Mouse (Mus musculus) liver, postnatal 0 days (tissue): ENCODE results near the gene Lemd1.

Experiments
- CTCF ChIP-seq: sonication (generic); IDR thresholded peaks from 2 replicates; pipeline ENCODE4 v1.5.1; 2016; ENCODE audit warnings: antibody characterized with exemption, low read depth
- EP300 ChIP-seq: IDR thresholded peaks from 2 replicates; pipeline ENCODE4 v1.6.1; 2016; ENCODE audit warnings: antibody characterized with exemption, low read depth, mild to moderate bottlenecking

DNA sequence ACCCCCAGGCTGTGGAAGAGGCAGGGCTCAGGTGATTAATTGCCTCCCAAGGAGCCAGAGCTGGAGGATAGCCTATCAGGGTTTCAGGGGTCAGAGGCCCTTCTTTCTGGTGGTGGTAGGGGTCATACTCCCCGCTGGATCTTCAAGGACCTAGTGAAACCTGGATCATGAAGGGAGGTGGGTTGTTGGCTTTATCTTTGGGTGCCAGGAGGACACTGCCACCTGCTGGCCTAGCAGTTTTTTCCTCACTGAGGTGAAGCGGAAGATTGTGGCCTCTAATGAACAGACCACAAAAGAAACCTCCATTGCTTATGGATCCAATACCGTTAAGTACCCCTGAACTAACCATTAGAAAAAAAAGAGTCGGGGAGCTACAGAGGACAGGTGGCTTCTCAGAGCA, 114.9 kb downstream of the Lemd1 start:
- TF ChIP-seq EP300 (no peak), CTCF (peak; percentile 83)
